Mouse (Mus musculus) megakaryocyte, embryonic 14.5 days (primary cell): ENCODE data around the gene Cst7.

Source experiments
- FLI1 ChIP-seq: IDR thresholded peaks from 2 replicates; pipeline ENCODE4 v1.6.1; 2012; ENCODE audit warnings: low read length, inconsistent platforms, mixed read lengths
- GATA1 ChIP-seq: IDR thresholded peaks from 3 replicates; pipeline ENCODE4 v1.6.1; 2012; ENCODE audit warnings: mixed read lengths, low read length, inconsistent platforms, borderline replicate concordance

DNA sequence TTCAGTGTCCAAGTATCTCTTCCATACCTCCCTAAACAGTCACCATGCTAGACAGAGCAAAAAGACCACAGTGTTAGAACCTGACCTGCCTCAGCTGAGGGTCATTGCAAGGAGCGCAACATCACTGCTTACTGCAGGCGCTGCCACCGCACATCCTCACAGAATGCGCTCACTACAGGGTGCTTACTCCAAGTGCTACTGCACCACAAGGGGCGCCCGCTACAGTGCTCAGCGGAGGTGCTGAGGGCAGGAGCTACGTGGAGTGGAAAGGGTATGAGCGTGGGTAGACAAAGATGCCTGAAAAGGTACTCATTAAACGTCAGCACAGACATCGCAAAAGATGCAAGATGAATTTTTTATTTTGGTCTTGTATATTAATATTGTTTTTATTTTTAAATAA lies 18.9 kb downstream of the Cst7 start:
- no peak for TF ChIP-seq FLI1
- no peak for TF ChIP-seq GATA1
